Mouse (Mus musculus) CH12.LX (cell line): ENCODE measurements around the gene Panx3. TPM values are rescaled to one million over a fixed set of nuclear protein-coding genes. Genes with fewer than 3 reads are reported as not detected.

Experiments used
- DNase-seq: peaks from one replicate; pipeline ENCODE4 v3.0.0-alpha.2; 2013; ENCODE audit errors: extremely low read depth
- H3K27ac ChIP-seq: 2 replicates; pipeline ENCODE4 v1.5.1; 2012; ENCODE audit warnings: low read depth, mild to moderate bottlenecking, control low read depth, moderate library complexity; ENCODE audit not compliant: insufficient read depth
- H3K27me3 ChIP-seq: replicated peaks from 2 replicates; pipeline ENCODE3; 2012; ENCODE audit warnings: inconsistent platforms
- H3K36me3 ChIP-seq, 2 experiments: replicated peaks in 1 of 2; 2 replicates each; pipeline versions ENCODE3 to v1.6.1; 2012; ENCODE audit warnings: inconsistent platforms in 1 of 2, low read length in 1 of 2, mild to moderate bottlenecking in 1 of 2, mixed read lengths in 1 of 2, moderate library complexity in 1 of 2; ENCODE audit not compliant: control insufficient read depth in 1 of 2, insufficient read depth in 1 of 2
- H3K4me1 ChIP-seq, 2 experiments: 2 replicates each; pipeline ENCODE4 v1.6.1; 2012; ENCODE audit warnings: inconsistent platforms in 1 of 2, moderate library complexity in 1 of 2; ENCODE audit not compliant: insufficient read depth in 2 of 2, control insufficient read depth in 1 of 2
- H3K4me2 ChIP-seq: 2 replicates; pipeline ENCODE4 v1.6.1; 2012; ENCODE audit warnings: low read depth, mild to moderate bottlenecking, control low read depth; ENCODE audit not compliant: poor library complexity, insufficient read depth, severe bottlenecking
- H3K4me3 ChIP-seq, 3 experiments: fragments of 150-350 bp in 1 of 3; sonication (generic) in 1 of 3; replicated peaks in 1 of 3; 2 replicates each; pipeline versions ENCODE3 to v1.5.1; 2011 to 2012; ENCODE audit warnings: low read depth in 2 of 3, low read length in 2 of 3, mild to moderate bottlenecking in 2 of 3, moderate library complexity in 2 of 3, control low read depth in 1 of 3, improper control_type of control experiment in 1 of 3, inconsistent platforms in 1 of 3, mixed read lengths in 1 of 3; ENCODE audit not compliant: poor library complexity in 1 of 3
- H3K79me2 ChIP-seq: replicated peaks from 2 replicates; pipeline ENCODE4 v1.6.1; 2012; ENCODE audit warnings: mild to moderate bottlenecking, moderate library complexity; ENCODE audit not compliant: control insufficient read depth, poor library complexity, insufficient read depth, severe bottlenecking; ENCODE audit errors: extremely low read depth
- H3K9ac ChIP-seq: 2 replicates; pipeline ENCODE4 v1.6.1; 2012; ENCODE audit warnings: low read depth, mild to moderate bottlenecking, control low read depth, moderate library complexity; ENCODE audit not compliant: insufficient read depth
- H3K9me3 ChIP-seq: replicated peaks from 2 replicates; pipeline ENCODE3; 2012; ENCODE audit warnings: low read length, inconsistent platforms, mixed read lengths
- CHD1 ChIP-seq: IDR thresholded peaks from 2 replicates; pipeline ENCODE4 v1.6.1; 2012; ENCODE audit warnings: low read depth, low read length, improper control_type of control experiment, inconsistent platforms
- ELF1 ChIP-seq: IDR thresholded peaks from 2 replicates; pipeline ENCODE4 v1.6.1; 2014; ENCODE audit warnings: low read depth, mild to moderate bottlenecking, inconsistent platforms, low read length, improper control_type of control experiment
- EP300 ChIP-seq: IDR thresholded peaks from 2 replicates; pipeline ENCODE4 v1.6.1; 2011; ENCODE audit warnings: low read length, improper control_type of control experiment
- JUN ChIP-seq: IDR thresholded peaks from 2 replicates; pipeline ENCODE4 v1.6.1; 2011; ENCODE audit warnings: low read depth, mild to moderate bottlenecking, low read length, improper control_type of control experiment, moderate library complexity; ENCODE audit not compliant: insufficient read depth
- JUND ChIP-seq: conservative IDR thresholded peaks from 2 replicates; pipeline ENCODE4 v1.6.1; 2011; ENCODE audit warnings: low read depth, low read length, improper control_type of control experiment
- KAT2A ChIP-seq: IDR thresholded peaks from 2 replicates; pipeline ENCODE4 v1.6.1; 2012; ENCODE audit warnings: low read length, improper control_type of control experiment, inconsistent platforms; ENCODE audit not compliant: insufficient replicate concordance
- MEF2A ChIP-seq: IDR thresholded peaks from 2 replicates; pipeline ENCODE4 v1.6.1; 2014; ENCODE audit warnings: low read depth, mild to moderate bottlenecking, inconsistent platforms, low read length, improper control_type of control experiment, borderline replicate concordance
- MXI1 ChIP-seq: IDR thresholded peaks from 2 replicates; pipeline ENCODE4 v1.6.1; 2011; ENCODE audit warnings: mild to moderate bottlenecking, low read depth, low read length, improper control_type of control experiment
- MYC ChIP-seq: IDR thresholded peaks from 2 replicates; pipeline ENCODE4 v1.6.1; 2011; ENCODE audit warnings: low read depth, mild to moderate bottlenecking, improper control_type of control experiment, low read length
- NELFE ChIP-seq: IDR thresholded peaks from 2 replicates; pipeline ENCODE4 v1.6.1; 2011; ENCODE audit warnings: low read depth, low read length, improper control_type of control experiment
- PAX5 ChIP-seq: IDR thresholded peaks from 2 replicates; pipeline ENCODE4 v1.6.1; 2012; ENCODE audit warnings: low read length, inconsistent platforms, mixed read lengths
- POLR2A ChIP-seq: IDR thresholded peaks from 2 replicates; pipeline ENCODE4 v1.6.1; 2011; ENCODE audit warnings: low read depth, mild to moderate bottlenecking, improper control_type of control experiment, low read length
- RAD21 ChIP-seq: IDR thresholded peaks from 2 replicates; pipeline ENCODE4 v1.6.1; 2011; ENCODE audit warnings: low read depth, mild to moderate bottlenecking, low read length, improper control_type of control experiment, moderate library complexity
- TBP ChIP-seq: conservative IDR thresholded peaks from 2 replicates; pipeline ENCODE4 v1.6.1; 2011; ENCODE audit warnings: low read depth, low read length, improper control_type of control experiment
- TCF12 ChIP-seq: IDR thresholded peaks from 2 replicates; pipeline ENCODE4 v1.6.1; 2014; ENCODE audit warnings: low read depth, mild to moderate bottlenecking, inconsistent platforms, low read length, improper control_type of control experiment
- UBTF ChIP-seq: IDR thresholded peaks from 2 replicates; pipeline ENCODE4 v1.6.1; 2012; ENCODE audit warnings: low read depth, mild to moderate bottlenecking, inconsistent platforms, low read length, improper control_type of control experiment, moderate library complexity
- USF2 ChIP-seq: conservative IDR thresholded peaks from 2 replicates; pipeline ENCODE4 v1.6.1; 2011; ENCODE audit warnings: low read depth, low read length, improper control_type of control experiment
- ZKSCAN1 ChIP-seq: IDR thresholded peaks from 2 replicates; pipeline ENCODE4 v1.6.1; 2012; ENCODE audit warnings: low read depth, inconsistent platforms, low read length, improper control_type of control experiment, borderline replicate concordance
- ZNF384 ChIP-seq: IDR thresholded peaks from 2 replicates; pipeline ENCODE4 v1.6.1; 2012; ENCODE audit warnings: low read depth, low read length, improper control_type of control experiment, inconsistent platforms
- dilution Hi-C: fragments of 300-500 bp; cut with MboI; formaldehyde crosslinking; loops from 2 replicates; pipeline ENCODE4 v1.14.3; 2020; ENCODE audit warnings: low sequenced_read_pairs; ENCODE audit not compliant: extremely low pct_unique_long_range_greater_than_20kb, extremely low pct_ligation_motif_present
- in situ Hi-C: fragments of 300-500 bp; cut with MboI; formaldehyde crosslinking; loops from 3 replicates; pipeline ENCODE4 v1.14.3; 2019; ENCODE audit warnings: low sequenced_read_pairs, low pct_ligation_motif_present, low pct_unique_long_range_greater_than_20kb, mixed read lengths
- polyA plus RNA-seq: library from polyadenylated mRNA; unstranded; fragments of >175 nt; gene quantifications from 2 replicates; pipeline ENCODE4 v1.2.1, GENCODE M21; 2012; ENCODE audit warnings: low read depth; ENCODE audit not compliant: insufficient read length
- total RNA-seq, 2 experiments: library from RNA; depleted of rRNA; stranded (reverse); fragments of 300-350 nt in 1 of 2; fragments of >200 nt in 1 of 2; gene quantifications; 2 replicates each; pipeline ENCODE4 v1.2.3; 2012 to 2014

Gene Panx3
- total and polyA plus RNA-seq, 3 experiments: not detected

DNA sequence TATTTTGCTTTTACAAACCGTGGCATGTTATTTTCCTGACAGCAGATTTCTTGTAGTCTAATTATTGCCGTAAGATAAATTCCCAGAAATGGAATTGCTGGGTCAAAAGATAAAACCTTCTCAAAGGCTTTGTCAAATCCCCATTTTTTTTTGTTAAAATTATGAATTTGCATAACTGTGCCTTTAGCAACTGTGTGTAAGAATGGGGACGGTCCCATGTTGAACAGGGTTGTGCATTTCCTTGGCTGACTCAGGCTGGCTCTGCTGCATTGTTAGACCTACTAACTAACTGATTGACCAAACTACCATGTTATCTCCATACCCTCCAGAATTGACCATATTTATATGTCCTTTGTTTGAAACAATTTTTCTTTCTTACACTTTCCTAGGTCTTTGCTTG is 34.8 kb downstream of the Panx3 start:
- dilution Hi-C loops: no loop called here
- peaks cover 0 to 48% of the 10 kb centered on the region in 2 experiments; a peak in 3 of 4 replicates for H3K4me1 ChIP-seq

DNA sequence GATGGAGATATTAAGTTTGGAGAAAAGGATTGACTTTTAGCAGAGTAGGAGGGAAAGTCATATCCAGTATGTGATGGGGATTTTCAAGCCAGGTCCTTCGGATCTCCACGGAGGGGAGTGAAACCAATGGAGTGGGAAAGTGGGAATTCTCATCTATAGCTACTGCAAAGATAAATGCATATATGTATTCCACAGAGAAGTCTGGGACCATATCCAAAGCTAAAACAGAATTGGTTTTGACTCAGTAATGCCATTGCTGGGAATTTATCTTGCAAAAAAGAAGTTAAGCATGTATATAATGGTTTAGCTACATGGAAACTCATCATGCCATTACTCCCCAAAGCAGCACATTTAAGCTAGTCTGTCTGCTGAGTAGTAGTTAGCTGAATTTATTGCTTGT is 36.7 kb downstream of the Panx3 start:
- peaks cover 0 to 48% of the 10 kb centered on the region in 2 experiments; a peak in 3 of 4 replicates for H3K4me1 ChIP-seq
- DNase-seq: no peak
- no peak overlapping the region for H3K4me3 ChIP-seq
- in situ Hi-C loops: no loop called here
- H3K9ac ChIP-seq: no peak overlapping the region
- H3K27me3 ChIP-seq: no peaks in the 10 kb centered on the region
- H3K4me2 ChIP-seq: no peak overlapping the region
- peaks cover 0 to 19% of the 10 kb centered on the region in 2 experiments for H3K36me3 ChIP-seq
- no peak for TF ChIP-seq NELFE
- no peak for TF ChIP-seq RAD21
- TF ChIP-seq USF2: no peak
- TF ChIP-seq KAT2A: no peak
- no peak for TF ChIP-seq MXI1
- no peak for TF ChIP-seq ZKSCAN1
- no peak for TF ChIP-seq PAX5
- TF ChIP-seq ZNF384: no peak
- no peak for TF ChIP-seq MEF2A
- TF ChIP-seq UBTF: no peak
- TF ChIP-seq JUN: no peak
- H3K27ac ChIP-seq: no peak overlapping the region
- H3K79me2 ChIP-seq: no peaks in the 10 kb centered on the region
- H3K9me3 ChIP-seq: no peaks in the 10 kb centered on the region
- dilution Hi-C loops: no loop called here

More for the DNA sequence above, 34.8 kb downstream of the Panx3 start:
- H3K9me3 ChIP-seq: no peaks in the 10 kb centered on the region
- in situ Hi-C loops: no loop called here
- TF ChIP-seq ZNF384 (peak; percentile 85), MXI1 (no peak), TBP (no peak), TCF12 (no peak), CHD1 (no peak), EP300 (0 out of 2 replicates have a peak, but pooled peaks have one; percentile 43), JUND (no peak), ELF1 (no peak), POLR2A (no peak), MYC (no peak)
- TF ChIP-seq, all 38 proteins: peak for 2
- DNase-seq: peak; percentile 61
- Histone ChIP-seq H3K27me3 (no peaks in the 10 kb centered on the region), H3K4me3 (no peak overlapping the region), H3K9ac (no peak overlapping the region), H3K4me2 (no peak overlapping the region; the same call in 1 of the 2 replicates), H3K36me3 (peaks cover 0 to 16% of the 10 kb centered on the region in 2 experiments), H3K27ac (no peak overlapping the region), H3K79me2 (no peaks in the 10 kb centered on the region)
